Mouse (Mus musculus) limb, embryonic 11.5 days (tissue): ENCODE results near the gene Fars2. TPM values are rescaled to one million over a fixed set of nuclear protein-coding genes. Genes with fewer than 3 reads are reported as not detected.

Source experiments
- ATAC-seq: fragments of 200-750 bp; cut with Nextera tagmentation; 2 replicates; pipeline ENCODE4 v1.8.0; 2017; ENCODE audit warnings: low read depth; ENCODE audit not compliant: insufficient number of reproducible peaks, low FRiP score, low TSS enrichment
- DNase-seq: peaks from one replicate; pipeline ENCODE4 v3.0.0-alpha.2; 2015; ENCODE audit warnings: low spot score
- H3K27ac ChIP-seq: fragments of 300-500 bp; sonication (generic); replicated peaks from 2 replicates; pipeline ENCODE4 v1.5.1; 2014; ENCODE audit warnings: low read depth, mild to moderate bottlenecking, low read length
- H3K27me3 ChIP-seq: fragments of 300-500 bp; sonication (generic); 2 replicates; pipeline ENCODE4 v1.6.1; 2014; ENCODE audit warnings: mild to moderate bottlenecking, low read length, mixed read lengths; ENCODE audit not compliant: control insufficient read depth, insufficient read depth
- H3K36me3 ChIP-seq: fragments of 300-500 bp; sonication (generic); 2 replicates; pipeline ENCODE4 v1.6.1; 2014; ENCODE audit warnings: mild to moderate bottlenecking, low read length, moderate library complexity, mixed read lengths; ENCODE audit not compliant: control insufficient read depth, insufficient read depth
- H3K4me1 ChIP-seq: fragments of 300-500 bp; sonication (generic); 2 replicates; pipeline ENCODE4 v1.6.1; 2014; ENCODE audit warnings: low read length, mixed read lengths; ENCODE audit not compliant: control insufficient read depth, insufficient read depth
- H3K4me2 ChIP-seq: fragments of 300-500 bp; sonication (generic); 2 replicates; pipeline ENCODE4 v1.6.1; 2014; ENCODE audit warnings: low read depth, mild to moderate bottlenecking, moderate library complexity; ENCODE audit not compliant: severe bottlenecking
- H3K4me3 ChIP-seq: fragments of 300-500 bp; sonication (generic); 2 replicates; pipeline ENCODE4 v1.5.1; 2014; ENCODE audit warnings: low read depth, low read length
- H3K9ac ChIP-seq: fragments of 300-500 bp; sonication (generic); 2 replicates; pipeline ENCODE4 v1.6.1; 2014; ENCODE audit warnings: mild to moderate bottlenecking, low read length
- H3K9me3 ChIP-seq: fragments of 300-500 bp; sonication (generic); 2 replicates; pipeline ENCODE4 v1.6.1; 2016; ENCODE audit warnings: low read length; ENCODE audit not compliant: control insufficient read depth
- WGBS: fragments of 180-500 bp; shearing (Covaris S2); extraction: QIAGEN DNeasy Blood & Tissue Kit; methylation state at CpG from one replicate; pipeline ENCODE4 v1.1.7; 2014; 5-methylcytosine and 5-hydroxymethylcytosine counted together
- polyA plus RNA-seq: library from polyadenylated mRNA; unstranded; fragments of >200 nt; fragmentation: Nextera tagmentation; extraction: Ambion mirVana; gene quantifications from 2 replicates; pipeline ENCODE4 v1.2.1, GENCODE M21; 2014

The Fars2 gene
- polyA plus RNA-seq, 1 experiment from 2014 or later = 25.9 TPM

GRCm38 (mm10) chr13:36296574-36296973 is 179.4 kb downstream of the Fars2 start:
- WGBS = 72% methylated on average over 4 of the region's 4 CpGs
- H3K9ac ChIP-seq = no peak overlapping the region
- H3K9me3 ChIP-seq = no peaks in the 10 kb centered on the region
- H3K4me3 ChIP-seq = no peak overlapping the region
- H3K27ac ChIP-seq = no peak overlapping the region
- no peaks in the 10 kb centered on the region for H3K36me3 ChIP-seq
- no peak overlapping the region for H3K4me2 ChIP-seq
- ATAC-seq = no peak
- no peaks in the 10 kb centered on the region for H3K27me3 ChIP-seq
- DNase-seq = no peak
- no peaks in the 10 kb centered on the region for H3K4me1 ChIP-seq

GRCm38 (mm10) chr13:36297950-36298781 is 181.0 kb downstream of the Fars2 start:
- Histone ChIP-seq H3K4me2 (no peak overlapping the region), H3K9ac (no peak overlapping the region), H3K27me3 (no peaks in the 10 kb centered on the region), H3K4me3 (no peak overlapping the region), H3K4me1 (no peaks in the 10 kb centered on the region), H3K27ac (no peak overlapping the region), H3K9me3 (no peaks in the 10 kb centered on the region), H3K36me3 (no peaks in the 10 kb centered on the region)
- WGBS = 74% methylated on average over 3 of the region's 3 CpGs
- DNase-seq (no peak), ATAC-seq (no peak)

- Histone ChIP-seq H3K27me3 (no peaks in the 10 kb centered on the region), H3K9ac (no peak overlapping the region), H3K27ac (no peak overlapping the region), H3K9me3 (no peaks in the 10 kb centered on the region), H3K4me1 (no peaks in the 10 kb centered on the region), H3K4me2 (no peak overlapping the region), H3K4me3 (no peak overlapping the region), H3K36me3 (no peaks in the 10 kb centered on the region)
- ATAC-seq (no peak), DNase-seq (no peak)
Observed at GRCm38 (mm10) chr13:36298782-36299031, 181.5 kb downstream of the Fars2 start.

- DNase-seq (no peak), ATAC-seq (no peak)
- Histone ChIP-seq H3K36me3 (no peaks in the 10 kb centered on the region), H3K27ac (no peak overlapping the region), H3K4me3 (no peak overlapping the region), H3K27me3 (no peaks in the 10 kb centered on the region), H3K4me2 (no peak overlapping the region), H3K4me1 (no peaks in the 10 kb centered on the region), H3K9ac (no peak overlapping the region), H3K9me3 (no peaks in the 10 kb centered on the region)
- 68% methylated on average over 3 of the region's 3 CpGs for WGBS
Observed at GRCm38 (mm10) chr13:36302770-36303169, 185.6 kb downstream of the Fars2 start.

GRCm38 (mm10) chr13:36305306-36305705 is 188.1 kb downstream of the Fars2 start:
- no peak overlapping the region for H3K27ac ChIP-seq
- no peak overlapping the region for H3K4me2 ChIP-seq
- no peaks in the 10 kb centered on the region for H3K27me3 ChIP-seq
- no peaks in the 10 kb centered on the region for H3K9me3 ChIP-seq
- ATAC-seq (no peak), DNase-seq (no peak)
- H3K9ac ChIP-seq = no peak overlapping the region
- no peaks in the 10 kb centered on the region for H3K4me1 ChIP-seq
- 71% methylated on average over 2 of the region's 2 CpGs for WGBS
- no peaks in the 10 kb centered on the region for H3K36me3 ChIP-seq
- H3K4me3 ChIP-seq = no peak overlapping the region

GRCm38 (mm10) chr13:36307386-36307785 is 190.2 kb downstream of the Fars2 start:
- Histone ChIP-seq H3K4me1 (no peaks in the 10 kb centered on the region), H3K4me3 (no peak overlapping the region), H3K9me3 (no peaks in the 10 kb centered on the region), H3K4me2 (no peak overlapping the region), H3K36me3 (no peaks in the 10 kb centered on the region), H3K27ac (no peak overlapping the region), H3K27me3 (no peaks in the 10 kb centered on the region), H3K9ac (no peak overlapping the region)
- DNase-seq (no peak), ATAC-seq (no peak)
- 82% methylated on average over 4 of the region's 4 CpGs for WGBS

- H3K27ac ChIP-seq = no peak overlapping the region
- no peaks in the 10 kb centered on the region for H3K4me1 ChIP-seq
- no peak overlapping the region for H3K4me2 ChIP-seq
- no peak overlapping the region for H3K4me3 ChIP-seq
- no peak for DNase-seq
- H3K27me3 ChIP-seq = no peaks in the 10 kb centered on the region
- H3K9me3 ChIP-seq = no peaks in the 10 kb centered on the region
- no peaks in the 10 kb centered on the region for H3K36me3 ChIP-seq
- WGBS = 91% methylated on average over 1 of the region's 1 CpGs
- no peak for ATAC-seq
- H3K9ac ChIP-seq = no peak overlapping the region
Observed at GRCm38 (mm10) chr13:36309160-36309559, 191.9 kb downstream of the Fars2 start.

- Histone ChIP-seq H3K9me3 (no peaks in the 10 kb centered on the region), H3K27ac (no peak overlapping the region), H3K9ac (no peak overlapping the region), H3K4me3 (no peak overlapping the region), H3K27me3 (no peaks in the 10 kb centered on the region), H3K4me1 (no peaks in the 10 kb centered on the region), H3K36me3 (no peaks in the 10 kb centered on the region), H3K4me2 (no peak overlapping the region)
- 78% methylated on average over 8 of the region's 8 CpGs for WGBS
- ATAC-seq (no peak), DNase-seq (no peak)
Observed at GRCm38 (mm10) chr13:36314218-36314617, 197.0 kb downstream of the Fars2 start.
